Mouse (Mus musculus): Measurements from ENCODE around the gene Taar6.

Taar6 gene

DNA sequence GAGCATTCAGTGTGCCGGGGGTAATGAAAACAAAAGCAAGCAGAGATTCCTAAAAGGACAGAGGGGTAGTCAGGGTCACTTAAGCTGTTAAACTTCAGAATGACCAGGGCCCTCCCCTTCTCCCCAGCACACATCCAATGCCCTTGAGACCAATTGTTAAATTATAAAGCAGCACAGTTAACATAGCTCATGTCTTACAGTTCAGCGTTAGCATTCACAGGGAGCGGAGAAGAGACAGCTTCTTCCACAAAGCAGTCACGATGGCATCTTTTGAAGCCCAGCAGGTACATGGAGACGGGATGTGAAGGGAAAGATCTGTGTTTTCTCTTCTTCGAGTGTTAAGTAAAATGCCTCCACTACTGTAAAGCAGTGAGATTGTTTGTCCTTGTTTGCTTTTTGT lies 47.1 kb downstream of the Taar6 start, which contains the start of gene Taar2:
Gene Taar2, plus strand, starts transcription at position 261 of the 400 bp plus-strand sequence.
- DNase-seq (ENCODE audit: extremely low read depth, insufficient read length, low spot score): no peak

DNA sequence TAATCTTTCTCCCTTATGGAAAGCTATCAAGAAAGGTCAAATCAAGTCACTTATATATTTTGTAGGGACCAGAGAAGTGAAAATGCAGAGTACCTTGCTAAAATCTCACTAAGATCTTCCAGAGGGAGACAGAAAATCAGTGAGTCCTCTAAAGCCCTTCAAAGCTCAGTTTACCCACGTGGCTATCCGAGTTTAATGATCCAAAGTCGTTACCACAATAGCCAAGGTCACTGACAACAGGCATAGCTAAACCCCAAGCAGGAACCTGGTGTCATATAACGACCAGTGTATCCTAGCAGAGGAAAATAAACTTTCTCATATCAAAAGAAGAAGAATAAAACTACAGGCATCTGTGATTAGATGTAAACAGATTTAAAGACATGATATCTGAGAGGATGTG lies 47.8 kb downstream of the Taar6 start:
- no peak for DNase-seq (ENCODE audit: extremely low read depth, insufficient read length, low spot score)

Measured in 3134 (cell line).